Mouse (Mus musculus): ENCODE results near the gene D930048N14Rik.

D930048N14Rik gene

GRCm38 (mm10) chr11:51688330-51689328, 37.9 kb downstream of the D930048N14Rik start, which contains the start of gene 0610009B22Rik:
0610009B22Rik (minus strand) TSS chr11:51688874.
- CTCF ChIA-PET = interaction anchor here (0.5 to 0.9 kb wide), 4 partner anchors 26 to 447 kb away, joined by 3 to 6 read pairs (median 4); no protein-coding TSS in a partner anchor

GRCm38 (mm10) chr11:51689343-51689742, 38.6 kb downstream of the D930048N14Rik start:
- CTCF ChIA-PET = interaction anchor here (0.5 to 0.9 kb wide), 2 partner anchors 27 to 447 kb away, joined by 3 to 5 read pairs; no protein-coding TSS in a partner anchor

- CTCF ChIA-PET = interaction anchor here (0.6 kb wide), 1 partner anchor 37 kb away, joined by 4 read pairs; no protein-coding TSS in a partner anchor
Observed at GRCm38 (mm10) chr11:51690597-51690996, 39.8 kb downstream of the D930048N14Rik start.

GRCm38 (mm10) chr11:51694984-51695383, 44.2 kb downstream of the D930048N14Rik start:
- CTCF ChIA-PET = no interaction called here

- CTCF ChIA-PET = interaction anchor here (0.7 kb wide), 1 partner anchor 1663 kb away, joined by 3 read pairs; no protein-coding TSS in a partner anchor
Observed at GRCm38 (mm10) chr11:51702831-51703230, 52.1 kb downstream of the D930048N14Rik start.

GRCm38 (mm10) chr11:51703379-51703998, 52.7 kb downstream of the D930048N14Rik start:
- CTCF ChIA-PET = no interaction called here

GRCm38 (mm10) chr11:51706451-51706850, 55.7 kb downstream of the D930048N14Rik start:
- CTCF ChIA-PET = interaction anchor here (0.6 kb wide), 1 partner anchor 397 kb away, joined by 3 read pairs; no protein-coding TSS in a partner anchor

- CTCF ChIA-PET = interaction anchor here (0.6 kb wide), 1 partner anchor 397 kb away, joined by 3 read pairs; no protein-coding TSS in a partner anchor
Observed at GRCm38 (mm10) chr11:51707080-51707479, 56.3 kb downstream of the D930048N14Rik start.

Measured in spleen, embryonic (tissue).